Mouse (Mus musculus): ENCODE measurements at regions not wholly inside any gene's neighbourhood (a gene's known extent, or its start where the extent isn't known, plus 50 kb on each side); places are given as distances from the start of the nearest gene placed in this dataset.

- 0 out of 2 replicates have a peak overlapping the region, but pooled peaks have one; percentile 13 for H3K9ac ChIP-seq (replicated peaks; ENCODE audit: low read length, poor library complexity, severe bottlenecking)
- no peak overlapping the region for H3K27ac ChIP-seq (ENCODE audit: low read depth, low read length)
- peak overlapping the region; percentile 46 for H3K4me2 ChIP-seq (ENCODE audit: low read depth, low read length, poor library complexity, severe bottlenecking)
- no peaks in the 10 kb centered on the region for H3K27me3 ChIP-seq (ENCODE audit: insufficient read depth, low read length)
- ATAC-seq (ENCODE audit: low FRiP score) (peak; percentile 63; the same call in 1 of the 2 replicates), DNase-seq (ENCODE audit: low spot score) (peak; percentile 73)
- H3K9me3 ChIP-seq (ENCODE audit: low read length): no peaks in the 10 kb centered on the region
- 2% methylated on average over 8 of the region's 8 CpGs for WGBS
- H3K36me3 ChIP-seq (ENCODE audit: insufficient read depth, low read length): no peaks in the 10 kb centered on the region
- peaks cover 9% of the 10 kb centered on the region; the same call in 1 of the 2 replicates for H3K4me1 ChIP-seq (ENCODE audit: insufficient read depth, low read length)
- TF ChIP-seq CTCF (IDR thresholded peaks at IDR 0.05): peak; percentile 72
- H3K4me3 ChIP-seq (ENCODE audit: low read depth, low read length): peak overlapping the region; percentile 17; the same call in 1 of the 2 replicates
Observed at GRCm38 (mm10) chr12:77789427-77789826, 404.6 kb upstream of the Gm6657 start.

DNA sequence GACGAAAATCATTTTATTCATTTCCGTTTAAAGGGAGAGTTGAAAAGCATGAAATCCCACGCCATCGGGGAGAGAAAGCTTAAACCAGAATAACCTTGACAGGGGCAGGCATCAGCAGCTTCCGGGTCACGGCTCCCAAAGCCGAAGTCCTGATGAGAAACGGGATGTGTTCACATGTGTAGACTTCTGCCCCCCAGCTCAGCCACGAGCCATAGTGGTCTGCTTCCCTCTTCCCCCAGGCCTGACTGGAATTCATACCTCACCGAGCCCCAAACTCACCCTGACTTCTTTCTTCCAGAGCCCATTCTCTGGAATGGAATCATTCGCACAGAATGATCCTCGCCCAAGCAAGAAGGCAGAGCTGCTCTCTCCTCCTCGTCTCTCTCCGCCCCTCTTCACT lies 404.2 kb upstream of the Gm6657 start:
- Histone ChIP-seq H3K4me2 (ENCODE audit: low read depth, low read length, poor library complexity, severe bottlenecking) (peak overlapping the region; percentile 46), H3K9me3 (ENCODE audit: low read length) (no peaks in the 10 kb centered on the region), H3K27ac (ENCODE audit: low read depth, low read length) (no peak overlapping the region), H3K36me3 (ENCODE audit: insufficient read depth, low read length) (no peaks in the 10 kb centered on the region), H3K9ac (replicated peaks; ENCODE audit: low read length, poor library complexity, severe bottlenecking) (no peak overlapping the region), H3K4me3 (ENCODE audit: low read depth, low read length) (peak overlapping the region; percentile 17; the same call in 1 of the 2 replicates), H3K4me1 (ENCODE audit: insufficient read depth, low read length) (peaks cover 9% of the 10 kb centered on the region; the same call in 1 of the 2 replicates), H3K27me3 (ENCODE audit: insufficient read depth, low read length) (no peaks in the 10 kb centered on the region)
- TF ChIP-seq CTCF (IDR thresholded peaks at IDR 0.05): no peak
- 14% methylated on average over 14 of the region's 14 CpGs for WGBS
- DNase-seq (ENCODE audit: low spot score) (no peak), ATAC-seq (ENCODE audit: low FRiP score) (no peak)

- H3K27ac ChIP-seq (ENCODE audit: low read depth, low read length): no peak overlapping the region
- TF ChIP-seq CTCF (IDR thresholded peaks at IDR 0.05): no peak
- 77% methylated on average over 13 of the region's 13 CpGs for WGBS
- H3K4me2 ChIP-seq (ENCODE audit: low read depth, low read length, poor library complexity, severe bottlenecking): no peak overlapping the region
- no peak for ATAC-seq (ENCODE audit: low FRiP score)
- H3K27me3 ChIP-seq (ENCODE audit: insufficient read depth, low read length): no peaks in the 10 kb centered on the region
- H3K9ac ChIP-seq (replicated peaks; ENCODE audit: low read length, poor library complexity, severe bottlenecking): no peak overlapping the region
- peak; percentile 68 for DNase-seq (ENCODE audit: low spot score)
- no peaks in the 10 kb centered on the region for H3K36me3 ChIP-seq (ENCODE audit: insufficient read depth, low read length)
- no peak overlapping the region for H3K4me3 ChIP-seq (ENCODE audit: low read depth, low read length)
- no peaks in the 10 kb centered on the region for H3K9me3 ChIP-seq (ENCODE audit: low read length)
- peaks cover 9% of the 10 kb centered on the region; the same call in 1 of the 2 replicates for H3K4me1 ChIP-seq (ENCODE audit: insufficient read depth, low read length)
Observed at GRCm38 (mm10) chr12:77790891-77791672, 403.0 kb upstream of the Gm6657 start.

- no peak for TF ChIP-seq CTCF (IDR thresholded peaks at IDR 0.05)
- Histone ChIP-seq H3K4me2 (ENCODE audit: low read depth, low read length, poor library complexity, severe bottlenecking) (no peak overlapping the region), H3K9ac (replicated peaks; ENCODE audit: low read length, poor library complexity, severe bottlenecking) (no peak overlapping the region; the same call in 1 of the 2 replicates), H3K9me3 (ENCODE audit: low read length) (no peaks in the 10 kb centered on the region), H3K36me3 (ENCODE audit: insufficient read depth, low read length) (no peaks in the 10 kb centered on the region), H3K4me3 (ENCODE audit: low read depth, low read length) (no peak overlapping the region), H3K27ac (ENCODE audit: low read depth, low read length) (0 out of 2 replicates have a peak overlapping the region, but pooled peaks have one; percentile 12), H3K27me3 (ENCODE audit: insufficient read depth, low read length) (no peaks in the 10 kb centered on the region), H3K4me1 (ENCODE audit: insufficient read depth, low read length) (peaks cover 7% of the 10 kb centered on the region; the same call in 1 of the 2 replicates)
- ATAC-seq (ENCODE audit: low FRiP score) (no peak), DNase-seq (ENCODE audit: low spot score) (no peak)
- 56% methylated on average over 4 of the region's 4 CpGs for WGBS
Observed at GRCm38 (mm10) chr12:77798516-77798915, 395.5 kb upstream of the Gm6657 start.

DNA sequence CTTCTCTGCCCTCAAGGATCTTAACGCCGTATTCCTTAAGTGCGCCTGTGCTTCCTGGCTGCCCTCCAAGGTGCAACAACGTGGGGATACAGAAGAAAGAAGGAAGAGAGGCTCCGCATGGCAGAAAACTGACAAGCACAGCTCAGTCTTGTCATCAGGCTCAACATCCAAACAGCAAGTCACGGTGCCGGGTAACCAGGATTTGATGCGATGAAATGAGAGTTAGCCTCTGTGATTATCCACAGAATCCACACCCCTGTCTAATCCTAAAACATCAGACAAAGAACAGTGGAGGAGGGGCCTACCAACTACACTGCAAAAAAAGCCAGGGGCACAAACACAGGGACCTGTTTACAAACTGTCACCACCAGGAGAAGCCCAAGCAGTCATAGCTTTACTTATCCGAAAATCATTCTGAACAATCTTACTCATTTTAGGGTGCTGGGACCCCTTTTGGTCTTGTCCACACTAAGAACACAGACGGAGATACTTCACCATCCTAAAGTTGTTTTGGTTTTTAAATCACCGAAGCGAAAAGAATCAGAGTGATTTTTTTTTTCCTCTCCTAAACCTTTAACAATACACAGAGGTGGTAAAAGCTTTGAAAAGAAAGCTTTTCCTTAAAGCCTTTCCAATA lies 394.8 kb upstream of the Gm6657 start:
- H3K9ac ChIP-seq (replicated peaks; ENCODE audit: low read length, poor library complexity, severe bottlenecking): no peak overlapping the region; the same call in 1 of the 2 replicates
- H3K27me3 ChIP-seq (ENCODE audit: insufficient read depth, low read length): no peaks in the 10 kb centered on the region
- DNase-seq (ENCODE audit: low spot score): peak; percentile 36
- 30% methylated on average over 12 of the region's 12 CpGs for WGBS
- TF ChIP-seq CTCF (IDR thresholded peaks at IDR 0.05): no peak
- no peak for ATAC-seq (ENCODE audit: low FRiP score)
- H3K9me3 ChIP-seq (ENCODE audit: low read length): no peaks in the 10 kb centered on the region
- H3K27ac ChIP-seq (ENCODE audit: low read depth, low read length): 0 out of 2 replicates have a peak overlapping the region, but pooled peaks have one; percentile 18
- peaks cover 7% of the 10 kb centered on the region; the same call in 1 of the 2 replicates for H3K4me1 ChIP-seq (ENCODE audit: insufficient read depth, low read length)
- H3K4me2 ChIP-seq (ENCODE audit: low read depth, low read length, poor library complexity, severe bottlenecking): no peak overlapping the region
- H3K4me3 ChIP-seq (ENCODE audit: low read depth, low read length): no peak overlapping the region
- H3K36me3 ChIP-seq (ENCODE audit: insufficient read depth, low read length): no peaks in the 10 kb centered on the region

- Histone ChIP-seq H3K27ac (ENCODE audit: low read depth, low read length) (no peak overlapping the region), H3K9ac (replicated peaks; ENCODE audit: low read length, poor library complexity, severe bottlenecking) (no peak overlapping the region), H3K4me2 (ENCODE audit: low read depth, low read length, poor library complexity, severe bottlenecking) (no peak overlapping the region), H3K36me3 (ENCODE audit: insufficient read depth, low read length) (no peaks in the 10 kb centered on the region), H3K4me3 (ENCODE audit: low read depth, low read length) (no peak overlapping the region), H3K9me3 (ENCODE audit: low read length) (no peaks in the 10 kb centered on the region), H3K27me3 (ENCODE audit: insufficient read depth, low read length) (no peaks in the 10 kb centered on the region), H3K4me1 (ENCODE audit: insufficient read depth, low read length) (no peaks in the 10 kb centered on the region)
- TF ChIP-seq CTCF (IDR thresholded peaks at IDR 0.05): no peak
- DNase-seq (ENCODE audit: low spot score) (no peak), ATAC-seq (ENCODE audit: low FRiP score) (no peak)
- WGBS: 77% methylated on average over 7 of the region's 7 CpGs
Observed at GRCm38 (mm10) chr12:77807674-77808073, 386.4 kb upstream of the Gm6657 start.
